Mouse (Mus musculus) erythroblast, embryonic 14.5 days (primary cell): ENCODE results near the gene Tnfaip2.

Experiments used
- GATA1 ChIP-seq: IDR thresholded peaks from 2 replicates; pipeline ENCODE4 v1.6.1; 2012; ENCODE audit warnings: low read length, inconsistent platforms, mixed read lengths
- TAL1 ChIP-seq: IDR thresholded peaks from 3 replicates; pipeline ENCODE4 v1.6.1; 2012; ENCODE audit warnings: low read length, inconsistent platforms, mixed read lengths

DNA sequence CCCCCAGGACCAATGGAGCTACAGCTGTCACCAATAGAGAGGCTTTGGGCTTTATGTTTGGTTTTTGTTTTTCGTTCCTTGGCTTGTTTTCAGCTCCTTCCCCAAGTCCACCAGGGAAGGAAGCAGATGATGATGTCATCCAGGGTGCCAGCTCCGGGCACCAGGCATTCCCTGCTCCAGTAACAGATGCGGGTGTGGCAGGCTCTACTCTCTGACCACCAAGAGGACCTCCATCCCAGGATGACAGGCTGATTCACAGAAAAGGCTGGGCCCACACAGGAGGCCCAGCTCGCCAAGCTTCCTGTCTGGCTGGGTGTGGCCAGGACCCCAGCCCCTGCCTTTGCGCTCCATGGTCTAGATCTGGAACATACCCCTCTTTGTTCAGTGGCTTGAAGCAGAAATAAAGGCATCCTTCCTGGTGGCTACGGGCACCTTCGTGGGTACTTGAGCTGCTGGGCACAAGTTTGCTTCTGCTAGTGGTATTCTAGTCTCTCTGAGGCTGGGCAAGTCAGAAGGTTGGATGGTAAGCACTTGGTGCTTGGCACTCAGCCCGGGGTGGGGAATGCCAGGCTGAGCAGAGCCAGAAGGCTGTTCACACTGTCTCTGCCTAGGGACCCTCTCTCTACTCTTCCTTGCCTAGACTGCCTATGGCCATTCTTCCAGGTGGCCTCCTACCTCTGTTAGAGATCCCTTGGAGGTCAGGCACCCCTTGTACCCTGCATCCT is 30.5 kb upstream of the Tnfaip2 start:
- TF ChIP-seq GATA1: no peak
- TF ChIP-seq TAL1: no peak
